Mouse (Mus musculus): ENCODE measurements around the gene Rabep1.

DNA sequence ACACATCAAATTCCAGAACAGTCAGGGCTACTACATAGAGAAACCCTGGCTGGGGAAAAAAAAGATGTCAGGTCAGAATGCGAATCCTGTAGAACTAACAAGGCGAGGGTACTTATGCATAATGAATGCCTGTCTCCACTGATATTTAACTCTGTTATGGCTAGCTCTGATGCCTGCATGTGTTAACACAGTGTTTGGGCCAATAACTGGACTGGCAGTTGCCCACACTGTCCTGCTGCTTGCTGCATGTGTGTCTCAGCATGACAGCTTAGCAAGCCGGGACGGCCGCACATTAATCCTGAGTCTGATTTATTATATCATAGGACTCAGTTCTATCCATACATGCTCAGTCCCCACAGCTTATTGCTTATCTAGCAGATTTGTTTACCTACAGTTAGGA is 33.5 kb upstream of the Rabep1 start:
- TF ChIP-seq CTCF (IDR thresholded peaks at IDR 0.05; ENCODE audit: low read depth, low read length): no peak
- TF ChIP-seq POLR2A (IDR thresholded peaks at IDR 0.05; ENCODE audit: extremely low read depth, insufficient read depth, low read length): no peak
